Mouse (Mus musculus) granulocyte monocyte progenitor cell, adult 5-6 weeks (primary cell): ENCODE results near the gene Flot2. TPM values are rescaled to one million over a fixed set of nuclear protein-coding genes. Genes with fewer than 3 reads are reported as not detected.
A peak's percentile ranks its signal among the peaks of the same experiment; 100 is the strongest.

Experiments
- ATAC-seq: replicated peaks from 2 replicates; pipeline ENCODE4 v1.8.0; 2016; ENCODE audit warnings: mild to moderate bottlenecking, moderate TSS enrichment, inconsistent platforms; ENCODE audit not compliant: poor library complexity, severe bottlenecking
- total RNA-seq, 2 experiments: library from RNA; stranded (forward) in 1 of 2; stranded (reverse) in 1 of 2; fragments of 200-712, 200-1000 nt in 1 of 2; fragments of >200 nt in 1 of 2; fragmentation: Nextera tagmentation in 1 of 2; gene quantifications; 2 replicates each; pipeline ENCODE4 v1.2.3; 2014 to 2017

Flot2 gene
- total RNA-seq, 2 experiments from 2014 or later = 52.3 to 57.7 TPM

DNA sequence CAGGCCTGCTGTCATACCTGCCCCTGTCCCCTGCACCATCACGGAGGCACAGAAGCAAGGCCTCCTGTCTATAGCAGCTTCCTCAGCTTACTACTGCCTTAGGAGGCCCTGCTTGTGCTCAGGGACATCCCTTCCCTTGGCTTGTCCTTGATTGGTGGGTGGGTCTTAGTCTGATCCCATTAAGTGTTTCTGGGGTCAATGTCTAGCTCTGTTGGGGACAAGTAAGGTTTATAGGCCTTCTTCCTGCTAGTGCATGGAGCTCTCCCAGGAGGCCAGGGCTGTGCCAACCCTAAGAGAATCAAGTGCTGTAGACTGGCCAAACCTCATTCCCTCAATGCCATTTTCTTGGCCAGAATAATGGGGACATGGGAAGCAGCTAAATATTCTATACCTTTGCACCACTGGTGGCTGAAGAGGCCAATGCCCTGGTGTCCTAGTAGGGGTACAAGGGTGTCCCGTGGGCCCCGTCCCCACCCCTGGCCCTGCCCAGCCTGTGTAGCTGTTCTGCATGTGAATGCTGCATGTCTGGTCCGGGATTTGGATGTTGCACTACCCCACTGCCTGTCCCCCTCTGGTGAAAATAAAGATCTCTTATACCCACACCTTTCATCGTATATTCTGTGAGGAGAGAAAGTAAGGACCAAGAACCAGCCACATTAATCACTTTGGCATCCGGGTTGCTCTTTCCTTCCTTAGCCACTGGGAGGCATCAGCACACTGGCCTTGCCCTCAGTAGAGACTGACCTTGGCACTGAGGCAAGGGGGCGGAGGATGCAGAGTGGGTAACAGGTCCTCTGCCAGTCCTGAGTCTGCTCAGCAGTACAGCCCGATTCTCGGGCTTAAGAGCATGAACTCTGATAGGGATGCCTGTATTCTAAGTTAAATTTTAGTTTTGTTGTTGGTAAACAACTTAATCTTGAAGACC, 22.4 kb downstream of the Flot2 start:
- ATAC-seq = peak; percentile 82

DNA sequence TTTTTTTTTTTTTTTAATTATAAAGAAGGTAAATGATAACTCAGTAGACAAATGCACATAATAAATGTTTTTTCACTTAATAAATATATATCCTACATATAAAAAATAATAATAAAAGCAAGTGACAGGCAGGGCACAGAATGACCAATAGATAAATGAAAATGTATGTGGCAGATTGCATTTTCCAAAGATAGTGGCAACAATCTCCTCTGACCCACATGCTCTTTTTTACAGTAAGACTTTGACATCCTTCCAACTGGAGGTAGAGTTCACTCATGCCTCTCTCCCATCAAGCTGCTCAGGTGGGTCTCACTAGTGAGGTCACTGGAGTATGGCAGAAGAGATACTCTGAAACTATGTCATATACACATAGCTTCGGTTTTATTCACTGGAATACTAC, 24.8 kb downstream of the Flot2 start:
- no peak for ATAC-seq

DNA sequence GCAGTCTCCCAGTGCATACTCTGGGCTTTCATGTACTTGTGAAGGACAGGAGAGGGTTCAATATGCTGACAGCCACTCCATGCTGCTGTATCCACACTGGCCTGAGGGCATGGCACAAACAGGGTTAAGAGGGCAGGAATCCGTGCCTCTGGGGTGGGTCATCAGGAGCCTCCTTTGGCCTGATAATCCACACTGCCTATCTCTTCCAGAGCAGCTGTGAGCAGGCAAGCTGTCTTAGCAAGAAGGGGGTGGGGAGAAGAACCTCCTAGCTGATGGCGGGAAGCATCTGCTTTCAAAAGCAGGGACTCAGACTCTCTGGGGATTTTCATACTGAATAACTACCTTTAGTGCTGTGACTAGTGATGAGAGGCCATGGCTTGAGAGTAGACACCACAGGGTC, 28.2 kb downstream of the Flot2 start:
- ATAC-seq = no peak

DNA sequence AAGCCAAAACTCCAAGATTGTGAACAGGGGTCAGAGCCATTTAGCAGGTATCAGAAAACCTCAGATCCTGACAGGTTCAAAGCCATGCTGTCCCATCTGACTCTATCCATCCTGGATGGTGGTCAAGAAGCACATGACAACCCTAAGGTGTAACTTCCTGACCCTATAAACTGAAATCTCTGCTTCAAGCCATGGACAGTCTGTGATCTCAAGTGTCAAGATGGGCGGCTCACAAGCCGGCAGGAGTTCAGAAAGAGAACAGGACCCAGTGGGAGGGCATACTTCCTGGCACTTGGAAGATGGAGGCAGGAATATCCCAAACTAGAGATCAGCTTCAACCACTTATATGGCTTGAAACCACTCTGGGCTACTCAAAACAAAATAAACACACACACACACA, 28.9 kb downstream of the Flot2 start:
- no peak for ATAC-seq

GRCm38 (mm10) chr11:78067566-78067965, 29.8 kb downstream of the Flot2 start:
- ATAC-seq = no peak

DNA sequence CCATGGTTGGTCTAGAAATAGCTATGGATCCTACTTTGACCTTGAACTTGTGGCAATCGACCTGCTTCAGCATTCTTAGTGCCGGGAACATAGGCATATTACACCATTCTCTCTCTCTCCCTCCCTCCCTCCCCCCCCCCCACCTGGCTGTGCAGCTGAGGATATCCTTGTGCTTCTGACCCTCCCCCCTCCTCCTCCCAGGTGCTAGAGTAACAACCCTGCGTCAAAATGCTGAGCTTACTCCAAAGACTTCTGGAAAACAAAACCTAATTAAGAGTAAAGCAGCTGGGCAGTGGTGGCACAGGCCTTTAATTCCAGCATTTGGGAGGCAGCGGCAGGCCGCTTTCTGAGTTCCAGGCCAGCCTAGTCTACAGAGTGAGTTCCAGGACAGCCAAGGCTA, 31.4 kb downstream of the Flot2 start:
- no peak for ATAC-seq

GRCm38 (mm10) chr11:78069646-78070045, 31.9 kb downstream of the Flot2 start:
- ATAC-seq = no peak

DNA sequence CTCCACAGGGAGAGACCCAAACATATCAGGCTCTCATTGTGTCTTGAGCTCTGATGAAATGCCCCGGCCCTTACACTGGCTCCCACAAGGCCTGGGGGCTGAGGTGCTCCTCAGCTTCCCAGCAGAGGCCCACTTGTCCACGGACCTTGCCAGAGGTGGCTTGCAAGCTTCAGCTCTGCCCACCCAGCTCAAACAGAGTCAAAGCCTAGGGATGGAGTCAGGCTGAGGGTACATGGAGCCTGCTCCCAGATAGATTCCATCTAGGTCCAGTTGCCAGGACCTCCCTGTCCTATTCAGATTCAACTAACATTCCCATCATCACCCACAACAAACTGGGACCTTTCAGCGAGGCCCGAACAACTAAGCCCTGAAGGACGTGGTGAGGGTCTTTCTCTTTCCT, 34.2 kb downstream of the Flot2 start:
- ATAC-seq = no peak

DNA sequence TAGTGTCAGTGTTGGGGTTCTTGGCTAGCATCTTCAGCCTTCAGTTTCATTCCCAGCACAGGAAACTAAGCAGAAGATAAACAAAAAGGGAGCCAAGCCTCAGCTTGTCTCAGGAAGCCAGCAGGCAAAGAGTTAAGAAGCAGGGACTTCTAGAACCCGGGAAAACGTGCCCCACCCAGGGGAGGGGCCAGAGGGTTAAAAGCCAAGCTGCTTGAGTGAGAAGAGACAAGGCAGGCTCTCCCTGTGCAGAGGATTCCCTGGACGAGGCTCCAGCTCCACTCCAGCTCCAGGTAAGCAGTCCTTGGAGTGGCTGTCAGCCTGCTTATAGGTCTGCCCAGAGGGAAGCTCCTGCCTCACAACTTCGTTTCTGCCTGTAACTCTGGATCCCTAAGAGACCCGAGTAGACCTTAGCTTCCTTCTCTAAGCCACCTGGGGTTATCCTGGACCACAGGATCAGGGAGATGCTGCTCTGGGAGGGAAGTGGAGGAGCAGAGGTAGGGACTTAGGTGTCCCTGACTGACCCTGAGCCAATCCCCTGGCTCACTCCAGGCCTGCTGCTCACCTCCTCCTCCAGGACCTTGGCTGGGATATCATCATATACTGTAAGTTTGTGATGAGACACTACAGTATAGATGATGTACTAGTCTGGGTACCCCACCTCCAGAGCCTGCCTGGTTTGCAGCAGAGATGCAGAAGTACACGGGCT, 34.8 kb downstream of the Flot2 start:
- no peak for ATAC-seq

GRCm38 (mm10) chr11:78073577-78074276, 36.0 kb downstream of the Flot2 start:
- ATAC-seq = no peak

- no peak for ATAC-seq
Observed at GRCm38 (mm10) chr11:78074277-78074652, 36.5 kb downstream of the Flot2 start.

DNA sequence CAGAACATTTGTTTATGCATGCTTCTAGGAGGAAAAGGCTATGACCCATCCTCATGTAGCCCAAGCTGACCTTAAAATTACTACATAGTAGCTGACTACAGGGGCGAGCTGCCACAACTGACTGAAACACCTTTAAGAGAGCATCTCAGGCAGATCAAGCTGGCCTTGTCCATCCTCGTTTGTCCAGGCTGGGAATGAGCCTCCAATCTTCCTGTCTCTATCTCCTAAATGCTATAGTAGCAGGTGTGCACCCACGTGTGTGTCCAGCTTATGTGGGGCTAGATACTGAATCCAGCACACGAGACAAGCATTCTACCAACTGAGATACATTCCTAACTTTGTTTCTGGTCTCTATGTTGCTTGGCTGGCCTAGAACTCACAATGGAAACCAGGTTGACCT, 36.9 kb downstream of the Flot2 start:
- no peak for ATAC-seq

DNA sequence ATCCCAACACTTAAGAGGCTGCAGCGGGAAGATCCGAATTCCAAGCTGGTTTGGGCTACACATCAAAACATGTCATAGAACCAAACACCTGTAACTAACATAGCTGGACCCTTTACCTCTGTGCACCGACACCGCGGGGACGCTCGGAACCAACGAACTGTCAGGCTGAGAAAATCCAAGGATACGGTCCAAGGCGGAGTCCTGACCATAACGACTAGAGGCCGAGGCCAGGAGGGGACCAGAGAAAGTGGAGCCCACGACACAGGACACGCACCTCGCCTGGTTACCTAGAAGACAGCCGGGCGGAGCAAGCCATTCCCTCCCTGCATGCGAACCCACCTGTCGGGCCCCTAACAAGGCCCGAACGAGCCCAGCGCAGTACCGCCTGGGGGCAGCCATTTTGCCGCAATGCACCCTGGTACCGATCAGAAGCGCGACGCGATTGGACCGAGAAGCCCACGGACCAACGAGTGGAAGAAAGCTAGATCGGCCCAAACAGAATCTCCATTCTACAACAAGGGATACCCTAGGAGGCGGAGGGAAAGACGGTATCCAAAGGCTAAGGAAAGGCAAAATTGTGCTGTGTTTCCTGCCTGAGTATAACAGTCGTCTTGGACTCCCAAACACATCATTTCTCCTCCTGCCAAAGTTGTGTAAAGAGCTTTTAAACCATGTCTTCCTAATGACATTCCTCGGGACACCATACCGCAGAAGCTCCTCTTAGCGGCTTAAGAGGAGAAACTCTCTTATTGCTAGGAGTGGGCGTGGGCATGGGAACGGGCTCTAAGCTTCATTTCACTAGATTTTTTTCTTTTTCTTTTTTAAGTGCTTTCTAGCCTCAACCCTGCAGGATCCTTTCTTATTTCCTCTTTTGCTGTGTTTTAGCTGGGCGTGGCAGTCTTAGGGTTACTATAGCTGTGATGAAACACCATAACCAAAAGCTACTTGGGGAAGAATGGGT, 42.5 kb downstream of the Flot2 start, which contains the start of gene Eral1:
Gene Eral1, minus strand, starts transcription at position 423 of the 961 bp plus-strand sequence.
- peak; percentile 95 for ATAC-seq

- ATAC-seq = no peak
Observed at GRCm38 (mm10) chr11:78083595-78083994, 45.9 kb downstream of the Flot2 start.

DNA sequence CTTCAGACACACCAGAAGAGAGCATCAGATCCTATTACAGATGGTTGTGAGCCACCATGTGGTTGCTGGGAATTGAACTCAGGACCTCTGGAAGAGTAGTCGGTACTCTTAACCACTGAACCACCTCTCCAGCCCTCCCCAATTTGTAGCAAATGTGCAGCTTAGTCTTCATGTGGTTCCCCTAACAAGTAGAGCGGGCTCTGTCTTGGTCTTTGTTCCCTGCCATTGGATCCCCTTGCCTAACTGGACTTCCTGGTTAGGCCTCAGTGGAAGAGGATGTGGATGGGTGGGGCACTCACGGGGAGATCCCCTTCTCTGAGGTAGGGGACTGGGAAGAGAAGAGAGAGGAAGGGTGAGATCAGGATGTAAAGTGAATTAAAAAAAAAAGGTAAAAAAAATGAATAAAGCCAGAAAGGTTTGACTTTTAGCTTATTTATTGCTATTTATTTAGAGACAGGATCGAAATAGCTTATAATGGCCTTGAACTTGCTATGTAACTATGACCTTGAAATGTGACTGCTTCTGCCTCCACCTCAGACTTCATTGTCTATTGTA, 49.3 kb downstream of the Flot2 start:
- 0 out of 2 replicates have a peak, but pooled peaks have one; percentile 27 for ATAC-seq

DNA sequence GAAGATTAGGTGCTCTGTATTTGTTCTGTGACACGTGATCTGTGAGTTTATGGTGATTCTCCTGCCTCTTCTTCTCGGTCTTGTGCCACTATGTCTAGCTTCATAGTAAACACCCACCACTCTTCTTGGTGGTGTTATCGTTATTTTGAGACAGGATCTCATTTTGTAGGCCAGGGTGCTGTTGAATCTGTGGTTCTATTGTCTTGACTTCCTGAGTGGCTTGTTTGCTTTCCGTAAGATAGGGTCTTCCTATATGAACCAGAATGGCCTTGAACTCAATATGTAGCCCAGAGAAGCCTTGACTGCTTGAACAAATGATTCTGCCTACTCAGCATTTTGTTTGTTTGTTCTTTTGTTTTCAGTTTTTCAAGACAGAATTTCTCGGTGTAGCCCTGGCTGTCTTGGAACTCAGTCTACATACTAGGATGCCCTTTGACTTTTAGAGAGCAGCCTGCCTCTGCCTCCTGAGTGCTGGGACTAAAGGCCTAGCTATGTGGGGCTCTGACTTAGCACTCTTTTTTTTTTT, 50.1 kb downstream of the Flot2 start:
- no peak for ATAC-seq

DNA sequence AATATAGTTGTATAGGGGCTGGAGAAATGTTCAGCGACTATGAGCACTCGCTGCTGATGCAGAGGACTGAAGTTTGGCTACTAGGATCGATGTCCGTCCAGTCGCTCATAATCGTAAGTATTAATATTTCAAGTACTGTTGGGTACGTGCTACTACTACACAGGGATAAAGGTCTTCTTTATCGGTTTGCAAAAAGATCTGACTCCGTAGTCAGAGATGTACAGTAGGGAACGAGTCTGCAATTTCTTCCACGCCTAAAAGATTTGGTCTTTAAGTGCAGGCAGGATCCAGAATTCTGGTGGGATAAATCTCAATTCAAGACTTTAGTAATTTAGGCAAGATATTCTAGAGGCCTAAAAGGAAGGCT, 56.4 kb downstream of the Flot2 start:
- no peak for ATAC-seq

DNA sequence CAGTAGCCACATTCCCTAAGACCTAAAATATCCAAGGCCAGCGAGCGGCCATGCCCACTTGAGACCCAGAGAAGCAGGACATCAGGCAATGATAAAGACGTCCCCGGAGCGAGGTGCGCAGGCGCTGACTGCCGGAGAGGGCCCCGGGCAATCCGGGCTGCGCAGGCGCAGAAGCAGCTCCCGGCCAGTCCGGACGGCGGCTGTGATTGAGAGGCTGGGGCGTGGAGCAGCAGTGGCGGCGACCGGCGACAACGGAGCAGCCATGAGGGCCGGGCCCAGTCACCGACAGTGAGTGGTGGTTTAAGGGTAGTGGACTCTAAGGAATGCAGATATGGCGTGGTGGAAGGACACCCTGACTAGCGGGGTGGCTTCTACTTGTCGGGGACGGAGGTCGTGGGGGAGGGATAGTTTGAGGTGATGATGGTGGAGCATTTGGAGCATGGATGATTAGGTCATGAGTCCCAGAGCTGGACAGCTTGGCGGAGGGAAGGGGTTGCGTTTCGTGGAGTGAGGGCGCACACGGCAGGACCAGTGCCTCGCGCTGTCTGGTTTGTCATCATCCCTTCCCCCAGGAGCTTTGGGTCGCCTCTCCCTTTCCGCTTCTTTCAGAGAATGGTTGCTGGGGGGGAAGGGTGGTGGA, 56.9 kb downstream of the Flot2 start, which contains the start of gene Fam222b:
Gene Fam222b, plus strand, starts transcription at position 157 of the 640 bp plus-strand sequence.
- peak; percentile 94 for ATAC-seq

DNA sequence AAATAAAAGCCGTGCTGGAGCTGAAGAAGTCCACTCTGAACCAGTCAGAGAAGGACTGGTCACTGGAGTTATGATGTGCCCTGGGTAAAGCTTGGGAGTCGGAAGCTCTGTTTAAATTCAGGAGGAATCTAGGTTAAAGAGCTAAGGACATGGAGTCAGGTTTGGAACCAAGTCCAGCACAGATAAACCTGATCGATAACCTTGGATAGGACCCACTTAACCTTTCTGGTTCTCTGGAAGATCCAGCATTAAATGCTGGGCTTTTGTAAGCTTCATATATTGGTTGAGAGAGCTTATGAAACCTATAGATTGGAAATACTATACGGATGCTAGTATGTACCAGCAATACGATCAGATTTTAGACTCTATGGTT, 57.4 kb downstream of the Flot2 start:
- no peak for ATAC-seq
